Mouse (Mus musculus) 3T3-L1 (cell line): ENCODE measurements around the gene Arap1.

Source experiments
- DNase-seq: peaks from one replicate; pipeline ENCODE4 v3.0.0-alpha.2; 2015; ENCODE audit warnings: low read depth, low spot score

The Arap1 gene

DNA sequence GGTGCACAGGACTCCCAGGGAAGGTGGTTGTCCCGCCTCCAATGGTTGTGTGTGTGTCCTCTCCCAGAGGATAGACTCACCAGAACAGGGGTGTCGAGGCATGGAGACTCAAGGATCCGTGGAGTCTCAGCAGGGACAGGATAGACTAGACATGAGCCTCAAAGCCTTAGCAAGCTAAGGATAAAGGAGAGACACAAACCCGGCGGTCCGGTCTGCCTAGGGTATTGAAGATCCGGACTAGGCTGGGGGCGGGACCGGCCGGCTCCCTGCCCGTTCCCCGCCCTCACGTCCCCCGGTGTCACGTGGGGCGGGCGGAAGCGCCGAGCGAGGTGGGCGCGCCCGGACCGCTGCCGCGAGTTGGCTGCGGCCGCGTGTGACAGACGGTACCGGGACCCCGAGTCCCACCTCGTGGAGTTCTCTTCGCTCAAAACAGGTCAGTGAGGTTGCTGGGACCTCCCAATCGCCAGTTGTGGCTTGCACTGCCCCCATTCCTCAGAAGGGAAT, at the start of gene Arap1:
TSS of gene Arap1 (plus strand) at position 301 of the 504 bp plus-strand sequence.
- peak; percentile 65 for DNase-seq

DNA sequence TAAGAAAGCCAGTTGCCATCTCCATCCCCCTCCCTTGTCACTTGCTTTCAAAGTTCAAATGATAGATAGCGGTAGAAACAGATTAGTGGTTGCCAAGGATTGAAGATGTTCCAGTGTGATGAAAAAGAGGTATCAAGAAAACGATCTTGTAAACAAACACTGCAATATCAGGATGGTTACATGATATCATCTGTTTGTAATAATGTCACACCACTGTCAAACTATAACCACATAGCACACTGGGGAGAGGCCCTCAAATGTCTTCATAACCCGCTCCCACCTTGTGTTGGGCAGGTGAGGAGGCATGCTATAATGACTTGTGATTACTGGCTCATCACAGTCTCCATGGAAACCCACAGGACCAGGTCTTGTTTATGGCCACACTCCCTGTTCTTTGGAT, 49.5 kb upstream of the Arap1 start:
- no peak for DNase-seq

DNA sequence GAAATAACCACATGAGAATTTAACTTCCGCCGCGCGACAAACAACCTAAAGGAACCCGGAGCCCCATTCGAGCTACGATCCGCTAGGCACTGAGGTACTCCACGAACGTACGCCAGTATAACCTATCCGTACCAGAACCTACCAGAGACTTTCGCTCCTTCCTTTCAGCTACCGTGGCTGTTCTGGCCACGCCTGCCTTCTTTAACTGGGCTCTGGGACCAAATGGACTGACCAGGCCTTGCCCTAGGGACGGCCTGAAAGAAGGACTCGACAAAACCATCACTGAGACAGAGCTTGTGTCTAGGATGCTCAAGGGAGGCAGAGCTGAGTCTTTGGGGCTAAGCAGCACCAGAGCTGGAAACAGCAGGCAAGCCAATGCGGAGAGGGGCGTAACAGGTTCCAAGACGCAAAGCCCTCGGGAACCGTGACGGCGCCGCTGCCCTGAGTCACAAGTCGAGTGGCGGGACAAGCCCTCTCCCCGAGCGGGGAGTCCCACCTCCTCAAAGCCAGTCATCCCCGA, 46.4 kb upstream of the Arap1 start:
- DNase-seq = peak; percentile 63

DNA sequence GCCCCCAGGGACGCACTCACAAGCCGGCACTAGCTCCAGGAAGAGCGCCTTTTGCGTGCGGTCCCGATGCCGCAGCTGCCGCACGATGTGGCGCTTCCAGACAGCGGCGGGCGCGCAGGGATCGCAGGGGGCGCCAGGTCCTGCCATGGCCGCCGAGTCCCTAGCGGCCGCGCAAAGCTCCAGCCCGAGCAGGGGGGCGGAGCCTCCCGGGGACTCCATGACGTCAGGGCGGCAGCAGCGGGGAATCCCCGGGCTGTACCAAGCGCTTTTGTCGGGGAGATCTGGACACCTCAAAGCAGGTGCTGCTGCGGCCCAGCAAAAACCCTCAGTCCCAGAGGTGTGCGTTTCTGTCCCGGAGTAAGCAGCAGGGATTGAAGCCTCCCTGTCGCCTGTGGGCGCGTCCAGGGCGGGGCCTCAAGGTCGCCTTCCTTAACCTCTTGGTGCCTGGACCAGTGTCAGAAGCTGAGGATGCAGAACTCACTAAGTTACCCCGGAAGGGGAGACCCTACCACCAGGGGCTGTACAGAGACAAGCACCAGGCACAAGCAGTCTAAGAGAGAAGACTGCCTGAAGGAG, 45.9 kb upstream of the Arap1 start, which contains the start of gene Atg16l2:
TSS of gene Atg16l2 (minus strand) at position 371 of the 576 bp plus-strand sequence.
- DNase-seq = peak; percentile 82

DNA sequence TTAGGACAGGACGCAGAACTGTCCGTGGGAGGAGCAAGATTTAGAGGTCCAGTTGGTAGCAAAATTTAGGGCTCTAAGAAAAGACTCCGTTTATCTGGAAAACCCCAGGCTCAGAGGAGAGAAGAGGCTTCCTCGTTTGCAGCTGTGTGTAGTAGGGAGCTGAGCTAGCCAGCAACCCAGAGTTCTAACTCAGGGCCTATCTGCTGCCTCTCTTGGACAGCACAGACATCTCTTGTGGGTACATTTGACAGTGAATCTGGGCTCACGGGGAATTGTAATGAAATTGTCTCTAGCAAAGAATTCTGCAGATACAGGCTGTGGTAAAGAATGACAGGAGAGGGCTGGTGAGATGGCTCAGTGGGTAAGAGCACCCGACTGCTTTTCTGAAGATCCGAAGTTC, 45.2 kb upstream of the Arap1 start:
- no peak for DNase-seq

DNA sequence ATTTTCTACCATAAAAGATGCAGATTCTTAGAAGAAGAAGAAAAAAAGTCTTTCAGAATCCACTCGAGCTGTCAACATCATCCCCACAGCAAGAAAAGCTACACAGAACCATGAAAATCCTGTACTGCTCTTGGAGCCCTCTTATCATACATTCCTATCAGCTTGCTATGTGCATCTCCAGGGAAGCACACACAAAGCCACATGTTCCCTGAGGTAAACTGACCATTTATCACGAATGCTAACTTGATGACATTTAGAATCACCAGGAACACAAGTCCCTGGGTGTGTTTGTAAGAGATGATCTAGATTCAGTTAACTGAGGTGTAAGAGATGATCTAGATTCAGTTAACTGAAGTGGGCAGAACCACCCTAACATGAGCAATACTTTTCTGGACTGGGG, 41.0 kb upstream of the Arap1 start:
- DNase-seq = peak; percentile 78

DNA sequence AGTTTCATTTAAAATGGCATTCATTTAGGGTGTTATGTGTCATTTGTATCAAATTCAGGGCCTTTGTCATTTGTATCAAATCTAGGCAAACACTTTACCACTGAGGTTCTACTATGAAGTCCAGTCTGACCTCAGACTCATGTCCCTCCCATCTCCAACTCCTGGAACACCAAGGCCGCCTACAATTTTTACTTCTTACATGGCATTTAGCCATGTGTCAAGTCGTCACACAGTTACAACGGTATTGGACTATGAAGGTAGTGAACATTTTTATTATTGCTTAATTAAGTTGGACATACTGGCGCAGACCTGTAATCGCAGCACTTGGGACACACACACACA, 37.9 kb upstream of the Arap1 start:
- DNase-seq = no peak

DNA sequence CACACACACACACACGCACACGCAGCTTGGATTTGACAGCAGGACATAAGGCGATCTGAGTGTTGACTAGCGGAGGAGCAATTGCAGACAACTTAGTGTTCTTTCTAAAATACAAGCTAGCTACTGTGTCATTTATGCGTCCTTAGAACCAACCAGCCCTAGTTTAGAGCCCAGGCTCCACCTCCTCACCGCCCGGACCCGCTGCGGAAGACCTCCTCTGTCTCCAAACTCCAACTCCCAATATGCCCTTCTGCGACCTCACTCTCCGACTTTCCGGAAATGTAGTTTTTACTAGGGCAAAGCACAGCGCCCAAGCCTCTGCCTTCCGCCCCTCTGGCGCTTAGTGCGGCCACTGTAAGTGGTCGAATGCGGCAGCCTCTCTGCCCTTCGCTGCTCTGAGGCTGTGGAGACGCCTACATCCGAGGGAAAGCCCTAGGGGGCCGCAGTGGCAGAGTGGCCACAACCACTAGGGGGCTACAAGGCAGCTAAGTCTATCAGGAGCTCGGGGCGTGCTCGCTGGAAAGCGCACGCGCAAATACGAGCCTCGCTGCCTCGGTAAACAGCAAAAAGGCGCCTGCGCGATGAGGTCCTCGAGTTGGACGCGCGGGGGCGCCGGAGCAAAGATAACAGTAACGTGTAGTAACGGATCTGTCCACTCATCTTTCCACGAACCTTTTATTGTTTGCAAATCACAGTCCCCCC, 37.4 kb upstream of the Arap1 start:
- peak; percentile 96 for DNase-seq

DNA sequence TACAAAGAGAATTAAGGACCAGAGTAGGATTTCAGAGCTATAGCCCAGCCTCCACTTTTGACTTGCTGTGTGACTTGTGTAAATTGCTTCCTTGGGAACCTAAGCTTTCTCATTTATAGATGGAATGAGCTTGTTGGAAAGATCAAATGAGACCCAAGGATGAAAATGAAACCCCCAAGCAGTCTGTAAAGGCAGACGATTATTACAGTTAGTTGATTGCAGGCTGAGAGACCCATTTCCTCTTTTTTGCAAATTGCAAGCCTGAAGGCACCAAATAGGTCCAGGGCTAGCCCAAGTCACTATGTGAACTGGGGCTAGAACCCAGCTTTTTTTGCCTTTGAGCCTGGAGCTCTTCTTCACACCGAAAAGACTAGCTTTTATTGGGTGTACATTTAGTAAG, 36.8 kb upstream of the Arap1 start:
- no peak for DNase-seq

DNA sequence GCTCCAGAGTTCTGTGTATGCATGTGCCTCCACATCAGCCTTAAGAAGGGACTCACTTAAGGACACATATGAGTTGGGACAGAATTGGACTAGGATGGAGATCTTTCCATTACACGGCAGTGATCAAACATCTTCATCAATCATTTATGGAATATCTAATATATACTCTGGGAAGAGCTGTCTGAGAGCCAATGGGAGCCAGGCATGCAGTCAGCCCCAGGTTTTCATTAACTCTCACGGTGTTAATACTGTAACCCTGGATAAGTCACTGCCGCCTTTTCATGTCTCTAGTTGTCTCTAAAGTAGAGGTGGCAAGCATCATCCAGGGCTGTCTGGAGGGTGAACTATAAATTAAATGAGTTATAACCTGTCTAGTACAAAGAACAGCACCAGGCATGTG, 34.8 kb upstream of the Arap1 start:
- no peak for DNase-seq

DNA sequence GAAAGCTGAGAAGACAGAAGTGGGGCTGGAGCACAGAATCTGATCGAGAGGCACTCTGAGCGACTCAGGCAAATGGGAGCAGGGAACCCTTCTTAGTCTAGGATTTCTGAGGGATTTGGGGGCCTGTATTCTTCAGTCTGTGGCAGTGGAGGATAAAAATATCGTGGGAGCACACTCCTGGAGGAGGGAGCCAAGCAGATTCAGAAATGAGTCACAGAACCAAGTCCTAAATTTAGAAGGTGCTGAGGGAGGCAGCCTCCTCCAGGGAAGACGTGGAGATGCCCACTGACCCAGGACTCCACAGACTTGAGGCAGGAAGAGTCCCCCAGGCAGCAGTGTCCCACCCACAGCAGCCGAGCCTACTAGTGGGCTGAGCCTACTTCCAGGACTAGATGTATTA, 33.5 kb upstream of the Arap1 start:
- no peak for DNase-seq

DNA sequence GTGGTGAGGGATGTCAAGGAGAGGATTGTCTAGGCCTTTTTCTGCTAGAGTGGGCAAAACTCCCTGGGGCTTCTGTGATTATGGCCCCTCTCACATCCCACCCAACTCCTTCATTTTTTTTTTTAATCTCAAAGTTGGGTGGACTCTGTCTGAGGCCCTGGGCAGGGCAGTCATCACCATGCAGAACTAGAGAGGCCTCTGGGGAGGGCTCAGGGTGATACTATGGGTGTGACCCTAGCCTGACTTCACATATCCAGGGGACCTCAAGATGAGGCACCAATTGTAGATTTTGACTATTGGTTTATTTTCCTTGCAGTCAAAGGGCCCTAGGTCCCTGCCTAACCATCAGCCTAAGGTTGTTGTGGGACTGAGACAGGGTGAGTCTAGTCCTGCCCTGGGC, 32.2 kb upstream of the Arap1 start:
- no peak for DNase-seq

DNA sequence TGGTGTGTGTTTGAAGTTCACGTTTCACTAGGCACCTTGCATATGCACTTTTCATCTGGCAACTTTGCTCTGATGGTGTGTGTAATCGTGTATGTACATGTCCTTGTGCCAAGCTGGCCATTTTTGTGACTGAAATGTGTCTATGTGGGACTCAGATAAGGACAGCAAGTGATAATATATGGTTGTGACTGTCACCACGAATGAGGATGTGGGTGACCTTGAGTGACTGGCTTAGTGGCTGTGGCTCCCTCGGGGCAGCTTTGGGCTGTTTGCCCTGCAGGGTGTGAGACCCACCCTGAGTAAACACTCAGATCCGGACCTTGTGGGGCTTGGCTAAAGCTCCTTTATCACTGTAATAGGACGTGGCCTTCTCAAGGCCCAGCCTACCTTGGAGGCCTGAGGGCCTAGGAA, 31.3 kb upstream of the Arap1 start:
- no peak for DNase-seq

DNA sequence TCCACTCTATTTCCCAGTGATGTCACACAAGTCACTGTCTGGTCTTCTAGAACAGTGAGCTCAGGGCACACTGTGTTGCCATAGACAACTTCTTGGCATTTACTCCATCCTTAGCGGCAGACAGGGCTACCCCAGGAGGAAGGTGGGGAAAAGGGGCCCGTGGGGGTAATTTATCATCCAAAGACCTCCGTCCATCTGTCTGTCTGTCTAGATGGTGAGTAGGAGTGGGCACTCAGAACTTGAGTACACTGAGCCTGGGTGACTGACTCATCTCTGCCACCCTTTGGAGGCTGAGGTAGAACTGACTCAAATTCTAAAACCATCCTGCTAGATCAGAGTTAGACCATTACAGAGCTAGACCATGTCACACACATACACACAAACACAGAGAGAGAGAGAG, 30.9 kb upstream of the Arap1 start, which contains the start of gene Stard10:
TSS of gene Stard10 (plus strand) at position 73 of the 400 bp plus-strand sequence.
- DNase-seq = no peak

DNA sequence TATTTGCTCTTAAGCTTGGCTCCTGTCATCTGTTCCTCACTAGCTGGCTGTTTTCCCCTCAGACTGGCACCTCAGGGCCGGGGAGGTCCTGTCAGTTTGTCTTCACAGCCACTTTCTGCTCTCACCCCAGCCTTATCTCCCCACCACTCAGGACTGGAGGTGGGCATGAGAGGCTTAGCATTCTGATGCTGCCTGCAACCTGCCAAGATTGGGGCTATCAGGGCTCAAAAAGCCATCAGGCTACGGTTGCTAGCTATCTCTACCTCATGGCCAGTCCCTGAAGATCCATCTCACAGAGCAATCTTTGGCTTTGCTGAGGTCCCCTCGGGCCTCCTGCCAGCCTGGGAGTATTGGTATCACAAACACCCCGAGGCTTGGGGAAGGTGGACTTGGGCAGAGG, 29.0 kb upstream of the Arap1 start:
- no peak for DNase-seq

DNA sequence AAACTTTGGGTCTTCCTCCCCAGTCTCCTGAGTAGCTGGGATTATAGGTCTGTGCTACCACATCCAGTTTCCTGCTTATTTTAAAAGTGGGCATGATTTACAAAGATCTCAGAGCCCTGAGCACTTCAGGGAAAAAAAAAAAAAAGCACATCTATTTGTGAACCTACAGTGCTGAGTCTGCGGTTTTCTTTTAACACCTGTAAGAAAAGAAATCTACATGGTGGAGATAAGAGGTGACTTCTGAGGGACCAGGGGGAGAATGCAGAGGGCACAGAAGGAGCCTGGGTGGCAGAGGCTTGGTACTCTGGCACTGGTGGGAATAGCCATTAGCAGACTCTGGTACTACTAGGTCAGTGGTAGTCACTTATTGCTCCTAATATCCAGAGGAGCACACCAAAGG, 28.1 kb upstream of the Arap1 start:
- no peak for DNase-seq

DNA sequence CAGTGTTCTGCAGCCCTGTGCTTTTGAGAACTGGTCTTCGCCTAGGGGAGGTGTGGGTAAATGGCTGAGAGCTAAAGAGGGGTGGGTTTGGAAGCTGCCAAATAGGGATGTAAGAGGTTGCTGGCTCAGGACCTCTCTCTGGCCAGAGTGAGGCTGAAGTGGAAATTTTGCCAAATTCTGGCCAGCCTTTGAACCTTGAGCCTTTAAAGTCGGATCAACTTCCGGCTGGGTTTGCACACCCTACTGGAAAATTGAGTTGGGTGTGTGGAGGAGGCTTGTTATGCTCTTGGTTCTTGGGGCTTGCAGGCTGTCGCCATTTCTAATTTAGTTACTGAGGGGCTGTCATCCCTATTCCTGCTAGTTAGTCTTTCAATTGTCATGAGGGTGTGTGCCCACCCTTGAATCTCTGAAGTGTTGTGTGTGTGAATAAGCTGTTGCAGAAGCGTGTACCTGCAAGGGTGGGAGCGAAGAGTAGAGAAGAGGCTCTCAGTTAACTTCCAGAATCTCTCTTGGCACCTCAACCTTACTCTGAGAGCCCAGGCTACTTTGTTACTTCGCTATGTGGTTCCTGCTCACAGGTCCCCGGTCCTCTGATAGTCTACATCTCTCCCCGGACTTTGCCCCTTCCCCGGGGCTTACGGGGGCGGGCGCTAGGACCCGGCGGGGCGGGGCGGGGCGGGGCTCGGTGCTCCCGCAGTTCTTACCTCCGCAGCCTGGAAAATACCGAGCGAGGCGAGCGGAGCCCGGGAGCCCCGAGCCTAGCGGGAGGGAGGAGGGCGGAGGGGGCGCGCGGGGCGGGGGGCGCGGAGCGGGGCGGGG, 27.3 kb upstream of the Arap1 start:
- no peak for DNase-seq

DNA sequence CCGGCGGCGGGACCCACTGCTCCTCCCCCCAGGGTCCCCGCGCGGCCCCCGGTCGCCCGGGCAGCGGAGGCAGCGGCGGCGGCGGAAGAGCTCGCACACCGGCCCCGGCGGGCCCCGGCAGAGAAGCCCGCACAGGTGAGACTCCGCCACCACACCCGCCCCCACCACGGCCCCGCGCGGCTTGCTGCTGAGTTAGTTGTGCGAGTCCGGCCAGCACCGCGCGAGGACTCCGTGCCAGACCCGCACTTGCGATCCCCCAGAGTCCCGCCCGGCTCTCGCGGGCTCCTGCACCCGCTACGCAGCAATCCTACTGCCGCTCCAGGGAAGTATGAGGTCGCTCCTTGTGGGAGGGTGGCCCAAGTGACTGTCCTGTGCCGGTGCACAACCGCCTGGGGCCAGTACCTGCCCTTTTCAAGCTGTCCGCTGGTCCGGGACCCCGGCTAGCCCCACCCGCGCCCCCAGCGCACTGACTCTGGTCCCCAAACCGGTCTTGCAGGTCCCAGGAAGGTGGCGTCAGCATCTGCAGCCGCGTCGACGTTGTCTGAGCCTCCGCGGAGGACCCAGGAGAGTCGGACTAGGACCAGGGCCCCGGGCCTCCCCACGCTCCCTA, 26.5 kb upstream of the Arap1 start:
- no peak for DNase-seq

DNA sequence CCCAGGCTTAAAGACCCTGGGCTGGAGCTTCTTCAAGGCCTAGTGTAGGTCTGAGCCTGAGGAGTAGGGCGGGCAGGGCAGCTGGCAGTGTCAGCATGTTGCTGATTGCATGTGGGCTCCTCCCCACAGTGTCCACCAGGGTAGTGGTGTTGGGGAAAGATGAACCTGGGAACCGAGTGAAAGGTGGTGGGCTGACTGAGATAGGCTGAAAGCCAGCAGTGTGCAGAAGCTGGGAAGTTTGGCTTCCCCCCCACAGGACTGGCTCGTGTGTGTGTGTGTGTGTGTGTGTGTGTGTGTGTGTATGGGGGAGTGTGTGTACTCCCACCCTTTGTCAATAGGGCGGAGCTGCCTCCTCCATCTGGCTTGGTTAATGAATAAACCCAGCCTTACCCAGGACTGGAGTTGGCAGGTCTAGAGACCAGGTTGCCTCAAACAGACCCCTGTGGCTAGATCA, 24.7 kb upstream of the Arap1 start:
- DNase-seq = no peak

DNA sequence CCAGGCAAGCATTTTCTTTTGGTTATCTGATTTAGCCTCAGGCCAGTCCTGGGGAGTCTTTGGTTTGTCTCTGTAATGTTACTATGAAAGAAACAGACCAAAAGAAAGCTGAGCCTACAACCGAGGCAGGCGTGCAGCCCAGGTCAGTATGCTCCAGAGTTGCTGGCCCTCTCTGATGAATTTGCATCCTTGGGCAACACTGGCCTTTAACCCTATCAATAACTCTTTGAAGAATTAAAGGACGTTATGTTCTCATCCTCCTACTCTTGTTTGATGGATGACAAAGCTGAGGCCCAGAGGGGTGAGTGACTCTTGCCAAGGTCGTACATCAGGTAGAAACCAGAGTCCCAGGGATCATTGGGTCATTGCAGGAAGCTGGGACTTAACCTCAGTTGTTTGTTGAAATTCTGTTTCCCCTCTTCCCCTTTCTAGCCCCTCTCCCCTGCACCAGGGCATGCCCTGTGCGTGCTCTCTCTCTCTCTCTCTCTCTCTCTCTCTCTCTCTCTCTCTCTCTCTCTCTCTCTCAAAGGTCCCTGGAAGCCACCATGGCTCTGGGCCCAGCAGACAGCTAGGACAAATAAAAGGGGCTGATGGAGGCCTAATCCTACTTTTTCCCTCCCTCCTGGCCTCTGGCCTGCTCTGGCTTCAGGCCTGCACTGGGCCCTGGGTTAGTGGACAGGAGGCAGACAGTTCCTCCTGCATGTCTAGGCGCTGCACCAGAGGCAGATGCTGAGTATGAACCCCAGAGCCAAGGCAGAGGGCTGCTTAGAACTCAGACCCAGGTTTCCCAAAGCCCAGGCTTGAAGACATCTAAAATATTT, 23.5 kb upstream of the Arap1 start:
- DNase-seq = no peak

DNA sequence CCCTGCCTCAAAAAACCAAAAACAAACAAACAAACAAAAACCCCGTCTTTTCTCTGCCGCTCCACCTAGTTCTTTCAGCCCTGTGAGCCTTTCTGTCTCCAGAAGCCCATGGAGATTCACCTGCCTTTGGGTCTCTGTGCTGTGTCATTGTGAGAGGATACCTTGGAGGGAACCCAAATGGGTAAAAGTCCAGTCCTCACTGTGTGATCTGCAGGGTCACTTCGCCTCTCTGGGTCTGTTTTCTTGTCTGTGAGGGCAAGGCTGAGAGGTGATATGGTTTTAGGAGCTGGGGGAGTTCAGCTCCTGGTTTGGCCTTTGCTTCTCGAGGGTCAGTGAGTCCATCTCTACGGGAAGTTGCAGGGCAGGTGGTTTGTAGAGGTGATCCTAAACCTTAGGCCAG, 21.9 kb upstream of the Arap1 start:
- no peak for DNase-seq
